Mouse (Mus musculus) kidney, adult 2 months (tissue): ENCODE measurements around the gene Rps6kb2.

Experiments
- CTCF ChIP-seq: fragments of 200-500 bp; conservative IDR thresholded peaks from 2 replicates; pipeline ENCODE4 v1.5.1; 2011; ENCODE audit warnings: low read depth, mild to moderate bottlenecking, control low read depth, low read length, moderate library complexity, mixed read lengths; ENCODE audit not compliant: insufficient read depth, insufficient read length
- POLR2A ChIP-seq: fragments of 200-500 bp; IDR thresholded peaks from one replicate; pipeline ENCODE4 v1.6.1; 2011; ENCODE audit warnings: low read depth, low read length, control low read depth

- TF ChIP-seq CTCF: no peak
- TF ChIP-seq POLR2A: no peak
Measured at GRCm38 (mm10) chr19:4148819-4149218, 14.3 kb downstream of the Rps6kb2 start.
